Mouse (Mus musculus) CD4-positive naive resting alpha-beta T cell, adult 76 days (primary cell): ENCODE results near the gene Ccdc28a. TPM values are rescaled to one million over a fixed set of nuclear protein-coding genes. Genes with fewer than 3 reads are reported as not detected.

Experiments
- total RNA-seq: library from RNA; stranded (reverse); gene quantifications from one replicate; pipeline ENCODE4 v1.2.4, GENCODE M21; 2023

Gene Ccdc28a
- total RNA-seq = 18.6 TPM

DNA sequence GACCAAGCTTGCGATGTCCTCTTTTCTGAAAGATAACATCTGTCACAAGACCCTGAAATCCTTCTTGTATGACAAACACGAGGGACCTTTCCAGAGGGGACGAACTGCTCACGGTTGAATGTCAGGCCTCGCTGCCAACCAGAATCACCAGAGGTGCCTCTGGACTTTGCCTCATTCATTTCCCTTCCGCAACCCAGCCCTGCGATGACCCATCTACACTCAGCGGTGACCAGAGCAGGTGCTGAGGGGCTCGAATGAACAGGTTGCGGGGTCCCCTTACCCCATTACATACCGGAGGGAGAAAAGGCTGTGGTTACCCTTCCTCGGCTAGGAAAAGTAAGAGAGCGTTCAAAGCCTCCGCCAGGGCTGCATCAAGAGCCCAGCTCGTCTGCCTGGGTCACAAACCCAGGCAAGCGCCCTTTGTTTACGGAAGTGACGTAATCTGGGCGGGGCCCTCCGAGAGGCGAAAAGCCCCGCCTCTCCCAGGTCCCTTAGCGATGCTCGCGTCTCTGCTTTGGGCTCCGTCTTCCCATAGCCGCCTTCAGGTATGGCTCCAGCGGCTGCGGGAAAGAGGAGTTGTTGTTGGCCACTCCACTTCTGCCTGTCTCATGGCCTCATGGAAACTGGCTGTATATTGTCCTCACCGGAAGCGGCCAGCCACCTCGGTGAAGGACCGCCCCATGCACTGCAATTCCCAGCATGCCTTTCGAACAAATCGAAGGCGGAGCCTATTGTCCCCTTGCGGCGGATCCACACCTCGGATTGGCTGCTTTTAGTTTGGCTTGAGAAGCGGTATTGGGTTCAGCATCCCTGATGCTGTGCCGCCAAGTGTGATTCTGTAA, at the start of gene Ccdc28a:
Ccdc28a (minus strand) TSS at position 439 of the 842 bp plus-strand sequence.

DNA sequence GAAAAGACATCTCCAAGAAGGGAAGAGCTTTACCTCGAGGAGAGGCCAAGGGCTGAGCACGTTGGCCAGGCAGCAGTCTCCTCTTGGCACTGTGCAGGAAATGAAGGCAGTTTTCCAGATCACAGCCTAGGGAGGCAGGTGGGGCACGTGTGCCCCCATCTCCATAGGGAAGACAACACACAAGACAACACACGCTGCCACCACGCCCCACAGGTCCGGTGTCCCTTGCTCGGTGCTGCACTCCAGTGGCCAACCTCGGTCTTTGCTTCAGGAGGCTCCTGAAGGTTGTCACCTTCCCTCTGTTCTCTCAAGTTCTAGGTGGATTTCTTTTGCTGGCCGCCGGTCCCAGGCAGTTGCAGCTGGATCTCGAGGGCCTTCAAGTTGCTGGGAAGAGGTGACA, 24.1 kb downstream of the Ccdc28a start, which contains the start of gene Ect2l:
Ect2l (minus strand) TSS at position 165 of the 400 bp plus-strand sequence.

Other genes with a start within 250 kb of the Ccdc28a start
- 89.9 TPM for gene Abracl, start 211.7 kb downstream of the Ccdc28a start, total RNA-seq
- gene Reps1, start 179.1 kb downstream of the Ccdc28a start, total RNA-seq = 113 TPM
- gene Ect2l, start 24.1 kb downstream of the Ccdc28a start, total RNA-seq = not detected
- 3.1 TPM for gene Nhsl1, start 84.0 kb upstream of the Ccdc28a start, total RNA-seq